Mouse (Mus musculus) olfactory bulb, adult 2 months (tissue): ENCODE measurements around the gene Slc16a2.

Experiments
- CTCF ChIP-seq: fragments of 200-500 bp; IDR thresholded peaks from 2 replicates; pipeline ENCODE4 v1.5.1; 2012; ENCODE audit warnings: low read depth, mild to moderate bottlenecking, low read length, moderate library complexity; ENCODE audit not compliant: insufficient read depth
- POLR2A ChIP-seq: fragments of 200-500 bp; IDR thresholded peaks from 2 replicates; pipeline ENCODE4 v1.6.1; 2012; ENCODE audit warnings: mild to moderate bottlenecking, low read depth, low read length, moderate library complexity; ENCODE audit not compliant: insufficient read depth

DNA sequence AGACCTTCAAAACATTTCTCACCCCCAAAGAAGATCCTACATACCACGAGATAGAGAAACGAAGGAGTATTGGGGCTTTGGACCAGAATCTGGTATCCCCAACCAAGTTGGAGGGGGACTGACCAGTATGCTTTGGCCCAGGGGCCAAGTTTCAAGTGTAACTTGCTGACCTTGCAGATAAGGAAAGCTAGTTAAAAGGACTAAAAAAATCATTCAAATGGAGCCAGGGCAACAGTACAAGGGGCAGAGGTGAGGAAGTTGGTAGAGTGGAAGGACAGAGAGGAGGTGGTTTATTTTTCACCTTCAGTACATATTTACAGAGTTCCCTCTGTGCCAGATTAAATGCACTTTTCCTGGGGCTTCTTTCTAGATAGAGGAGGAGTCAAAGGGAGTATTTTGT is 7.1 kb upstream of the Slc16a2 start:
- TF ChIP-seq POLR2A: no peak
- no peak for TF ChIP-seq CTCF
